Mouse (Mus musculus) liver, adult 2 months (tissue): ENCODE data around the gene 4930523C07Rik.

Experiments used
- CTCF ChIP-seq: fragments of 200-500 bp; IDR thresholded peaks from 2 replicates; pipeline ENCODE4 v1.5.1; 2011; ENCODE audit warnings: low read depth, low read length, control low read depth
- POLR2A ChIP-seq: fragments of 200-500 bp; IDR thresholded peaks from 2 replicates; pipeline ENCODE4 v1.6.1; 2011; ENCODE audit warnings: low read length, control low read depth; ENCODE audit not compliant: insufficient read depth; ENCODE audit errors: extremely low read depth

GRCm38 (mm10) chr1:160039951-160040645 lies 4.1 kb upstream of the 4930523C07Rik start:
- TF ChIP-seq POLR2A: no peak
- no peak for TF ChIP-seq CTCF
